Mouse (Mus musculus): ENCODE measurements around the gene Usp49. TPM values are rescaled to one million over a fixed set of nuclear protein-coding genes. Genes with fewer than 3 reads are reported as not detected.

Gene Usp49
- total RNA-seq, 2 experiments from 2014 or later: 9.9 to 11.6 TPM

DNA sequence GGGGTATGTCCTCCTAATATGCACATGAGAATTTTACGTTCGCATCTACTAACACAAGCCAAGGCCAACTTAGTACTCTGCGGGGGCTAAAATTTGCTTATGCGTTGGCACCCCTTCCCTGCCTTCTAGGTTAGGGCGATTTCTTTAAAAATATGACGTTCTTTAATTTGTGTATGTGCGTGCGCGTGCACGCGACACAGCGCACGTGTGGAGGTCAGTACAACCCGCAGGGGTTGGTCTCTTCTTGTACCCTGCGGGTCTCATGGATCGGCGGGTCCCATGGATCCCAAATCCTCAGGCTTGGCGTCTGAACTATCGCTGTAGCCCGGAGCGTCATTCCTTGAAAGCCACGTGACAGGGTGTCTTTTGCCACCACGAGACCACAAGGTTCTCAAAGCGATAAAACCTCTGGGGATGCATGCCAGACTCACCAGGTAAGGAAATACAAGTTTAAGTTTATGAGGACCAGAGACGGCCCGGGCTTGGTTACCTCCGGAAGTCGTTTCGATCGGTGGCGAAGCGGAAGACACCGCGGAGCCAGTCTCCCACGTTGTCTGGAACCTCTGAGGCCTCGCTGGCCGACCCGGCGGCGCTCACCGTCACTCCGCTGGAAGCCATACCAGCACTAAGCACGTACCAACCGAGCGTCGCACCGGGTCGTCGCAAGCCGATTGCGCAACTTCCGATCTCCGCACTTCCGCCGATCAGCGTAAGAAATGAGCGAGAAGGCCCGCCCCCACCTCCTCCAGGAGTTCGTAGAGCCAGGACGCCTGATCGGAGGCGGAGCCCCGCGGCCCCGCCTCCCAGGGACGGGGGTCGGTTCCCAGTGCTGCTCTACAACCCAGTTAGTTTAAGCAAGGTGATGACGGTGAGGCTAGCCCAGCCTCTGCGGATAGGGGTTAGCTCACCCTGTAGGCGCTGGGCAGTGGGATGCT is 57.2 kb downstream of the Usp49 start:
- peak; percentile 96 to 98 for DNase-seq (ENCODE audit: low spot score in 2 of 2)

DNA sequence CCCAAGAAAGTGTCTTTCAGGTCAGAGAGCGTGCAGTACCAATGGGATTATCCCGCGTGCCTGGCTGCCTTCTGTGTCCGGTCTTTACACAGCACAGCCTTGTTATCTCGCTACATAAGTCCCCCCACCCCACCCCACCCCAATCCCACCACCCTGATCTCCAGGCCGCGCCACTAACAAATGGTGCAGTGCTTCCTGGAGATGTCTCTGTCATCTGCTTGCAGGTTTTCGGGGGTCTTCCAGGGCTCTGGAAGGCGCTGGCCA is 57.8 kb downstream of the Usp49 start, which contains the start of gene Tomm6:
Gene Tomm6, minus strand, starts transcription at position 43 of the 264 bp plus-strand sequence.
- intact Hi-C loops (cut with DNase I): loop anchor here (1.0 to 5.0 kb wide), 3 partner anchors 59 to 183 kb away; partner anchors contain the start of genes Bysl, Ccnd3, Gm20517 and Med20
- no peak for DNase-seq (ENCODE audit: low spot score in 2 of 2)

More for the DNA sequence above, 57.2 kb downstream of the Usp49 start:
- intact Hi-C loops (cut with DNase I): loop anchor here (1.0 to 5.0 kb wide), 3 partner anchors 58 to 183 kb away; partner anchors contain the start of genes Bysl, Ccnd3, Gm20517 and Med20

DNA sequence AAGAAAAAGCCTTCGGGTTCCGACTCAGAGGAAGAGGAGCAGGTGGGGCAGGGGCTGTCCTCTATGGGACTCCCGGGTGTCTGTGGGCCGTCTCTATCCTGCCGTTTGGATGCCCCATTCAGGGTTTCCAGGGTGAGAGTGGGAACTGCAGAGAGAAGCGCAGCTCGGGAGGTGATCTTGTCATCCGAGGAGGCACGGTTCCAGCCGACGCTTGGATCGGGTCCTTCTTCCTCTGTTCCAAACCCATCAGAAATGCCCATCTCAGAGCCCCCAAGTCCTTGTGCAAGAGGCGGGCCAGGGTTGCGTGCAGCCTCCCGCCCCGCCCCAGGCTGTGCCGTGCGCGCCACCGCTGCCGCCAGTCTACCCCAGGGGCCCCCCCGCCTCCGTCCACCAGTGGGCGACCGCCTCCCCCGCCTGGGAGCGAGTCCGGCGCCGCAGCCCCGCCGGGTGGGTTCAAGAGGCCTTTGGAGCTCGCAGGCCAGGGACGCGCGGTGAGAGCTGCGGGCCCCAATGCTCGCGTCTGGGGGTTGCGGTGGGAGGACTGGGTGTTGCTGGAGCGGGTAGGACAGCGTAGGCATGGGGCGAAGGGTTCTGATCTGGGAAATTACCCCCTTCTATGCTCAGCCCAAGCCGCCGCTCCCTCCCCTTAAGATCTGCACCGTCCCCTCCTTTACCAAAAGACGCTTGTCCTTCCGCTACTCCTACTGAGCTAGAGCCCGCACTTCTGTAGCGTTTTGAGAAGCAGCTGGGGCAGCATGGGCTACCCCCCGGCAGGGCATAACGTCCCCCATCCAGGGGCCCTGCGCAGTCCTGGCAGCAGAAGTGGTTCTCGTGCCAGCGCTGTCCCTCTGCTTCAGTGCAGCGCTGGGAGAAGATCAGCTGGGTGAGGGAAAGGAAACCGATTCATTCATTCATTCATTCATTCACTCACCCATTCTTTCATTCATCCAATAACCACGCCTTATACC is 58.4 kb downstream of the Usp49 start, which contains the start of gene Frs3:
Gene Frs3, plus strand, starts transcription at position 423 of the 968 bp plus-strand sequence.
- peak; percentile 81 to 82 for DNase-seq (ENCODE audit: low spot score in 2 of 2)
- intact Hi-C loops (cut with DNase I): loop anchor here (1.0 to 5.0 kb wide), 3 partner anchors 60 to 184 kb away; partner anchors contain the start of genes Bysl, Ccnd3, Gm20517 and Med20

DNA sequence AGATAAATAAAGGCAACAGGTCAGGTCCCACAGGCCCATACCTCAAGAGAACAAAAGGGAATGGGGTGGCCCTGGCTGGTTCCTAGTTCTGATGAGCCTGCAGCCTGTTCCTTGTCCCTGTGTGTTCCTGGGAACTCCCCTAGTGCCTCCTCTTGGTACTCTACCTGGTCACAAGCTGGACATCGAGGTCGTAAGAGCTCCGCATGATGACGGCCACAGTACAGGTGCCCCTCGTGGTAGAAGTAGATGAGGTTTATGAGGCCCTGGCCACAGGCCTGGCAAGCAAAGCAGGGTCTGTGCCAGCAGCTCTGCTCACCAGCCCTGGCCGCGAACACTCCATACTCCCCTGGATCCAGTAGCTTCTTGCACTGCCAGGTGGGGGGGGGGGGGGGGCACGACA is 59.4 kb downstream of the Usp49 start:
- DNase-seq (ENCODE audit: low spot score in 2 of 2): no peak
- intact Hi-C loops (cut with DNase I): loop anchor here (2.0 to 5.0 kb wide), 4 partner anchors 78 to 412 kb away; partner anchors contain the start of genes Bysl, Ccnd3, Gm20517 and Med20

DNA sequence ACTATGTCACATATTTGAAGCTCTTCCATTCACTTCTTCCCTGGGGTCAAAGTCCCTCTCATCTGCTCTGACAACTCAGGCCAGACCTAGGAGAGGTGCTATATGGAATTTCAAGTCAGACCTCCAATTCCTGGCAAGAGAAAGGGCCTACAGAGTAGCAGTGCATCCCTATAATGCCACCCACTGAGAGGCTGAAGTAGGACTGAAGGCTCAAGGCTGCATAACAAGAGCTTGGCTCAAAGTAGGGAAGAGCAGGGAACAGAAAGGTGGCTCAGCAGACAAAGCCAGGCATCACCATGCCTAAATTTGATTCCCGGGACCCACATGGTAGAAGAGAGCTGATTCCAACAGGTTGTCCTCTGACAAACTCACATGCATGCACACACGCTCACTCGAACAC is 61.2 kb downstream of the Usp49 start:
- intact Hi-C loops (cut with DNase I): loop anchor here (5.0 kb wide), 2 partner anchors 319 to 411 kb away; no protein-coding TSS in a partner anchor
- DNase-seq (ENCODE audit: low spot score in 2 of 2): no peak

DNA sequence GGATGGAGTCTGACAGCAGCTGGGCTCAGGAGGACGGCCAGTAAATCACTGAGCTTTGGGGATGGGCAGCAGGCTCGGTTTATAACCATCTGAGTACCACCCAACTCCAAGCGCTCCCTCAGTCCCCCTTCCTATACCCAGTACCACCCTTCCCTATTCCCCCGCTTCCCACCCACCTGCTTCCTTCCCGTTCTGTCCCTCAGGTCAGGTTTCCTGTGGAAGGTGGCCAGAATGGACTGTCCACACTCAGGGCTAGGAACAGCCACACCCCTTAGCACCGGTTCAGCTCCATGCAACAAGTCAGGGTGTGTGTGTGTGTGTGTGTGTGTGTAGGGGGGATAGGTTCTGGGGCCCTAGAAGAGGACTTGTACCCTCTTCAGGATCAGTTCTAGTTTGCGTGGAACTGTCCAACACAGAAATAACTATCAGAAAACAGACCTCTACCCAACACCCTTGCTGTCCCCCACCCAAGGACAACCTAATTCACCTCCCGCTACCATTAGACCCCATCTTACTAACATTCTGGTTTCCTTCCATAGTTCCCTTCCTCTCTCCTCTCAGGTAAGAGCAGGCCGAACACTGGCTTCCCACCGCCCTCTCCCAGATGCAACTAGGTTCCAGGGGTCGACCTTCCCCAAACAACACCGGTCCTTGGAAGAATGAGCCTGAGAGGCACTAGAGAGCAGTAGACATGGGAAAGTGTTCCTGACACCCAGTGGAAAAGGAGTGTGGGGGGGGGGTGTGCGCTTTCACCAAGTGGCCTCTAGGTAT is 63.4 kb downstream of the Usp49 start:
- DNase-seq (ENCODE audit: low spot score in 2 of 2): no peak
- intact Hi-C loops (cut with DNase I): loop anchor here (5.0 kb wide), 2 partner anchors 322 to 408 kb away; no protein-coding TSS in a partner anchor

DNA sequence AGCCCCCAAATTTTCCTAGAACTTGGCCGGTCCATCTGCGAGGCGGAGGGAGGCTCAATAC is 63.8 kb downstream of the Usp49 start, which contains the start of gene Gm21981:
Gene Gm21981, minus strand, starts transcription at position 14 of the 61 bp plus-strand sequence.
- intact Hi-C loops (cut with DNase I): loop anchor here (5.0 kb wide), 2 partner anchors 322 to 408 kb away; no protein-coding TSS in a partner anchor
- DNase-seq (ENCODE audit: low spot score in 2 of 2): no peak

DNA sequence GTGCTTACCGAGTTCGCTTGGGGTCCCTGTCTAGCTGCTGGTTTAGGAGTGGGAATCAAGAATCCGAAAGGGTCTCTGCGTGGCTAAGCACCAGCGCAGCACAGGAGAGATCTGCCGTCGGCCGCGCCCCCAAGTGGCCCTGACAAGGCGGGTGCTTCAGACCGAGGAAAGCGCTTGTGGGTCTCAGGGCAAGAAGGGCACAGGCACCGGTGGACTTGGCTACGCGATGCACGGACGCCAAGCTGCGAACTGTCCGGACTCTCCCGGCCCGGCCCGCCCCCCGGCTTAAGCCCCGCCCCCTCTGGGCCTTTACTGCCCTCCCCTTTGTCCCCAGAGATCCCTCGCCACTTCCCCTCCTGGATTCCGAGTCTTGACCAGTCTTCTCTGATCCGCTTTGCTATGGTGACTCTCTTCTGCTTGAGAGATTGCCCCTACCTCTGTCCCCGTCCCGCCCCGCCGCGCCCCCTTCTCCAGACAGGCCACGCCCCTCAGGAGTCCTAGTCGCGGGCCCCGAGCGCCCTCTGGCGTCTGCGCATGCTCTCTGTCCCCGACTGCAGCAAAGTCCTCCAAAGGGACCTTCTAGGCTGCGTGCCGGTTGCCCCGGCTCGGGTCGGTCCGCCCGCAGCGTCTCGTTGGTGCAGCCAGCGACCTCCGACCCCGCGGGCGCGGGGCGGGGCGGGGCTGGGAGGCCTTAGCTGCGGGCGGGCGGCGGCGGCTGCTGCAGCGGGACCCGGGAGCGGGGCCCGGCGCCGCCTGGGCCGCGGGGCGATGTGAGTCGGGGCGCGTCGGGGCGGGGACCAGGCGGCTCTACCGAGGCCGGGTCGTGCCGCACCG is 64.2 kb downstream of the Usp49 start, which contains the start of gene Prickle4:
Gene Prickle4, minus strand, starts transcription at position 234 of the 834 bp plus-strand sequence.
- intact Hi-C loops (cut with DNase I): loop anchor here (5.0 kb wide), 2 partner anchors 322 to 408 kb away; no protein-coding TSS in a partner anchor
- peak; percentile 96 to 97 for DNase-seq (ENCODE audit: low spot score in 2 of 2)

DNA sequence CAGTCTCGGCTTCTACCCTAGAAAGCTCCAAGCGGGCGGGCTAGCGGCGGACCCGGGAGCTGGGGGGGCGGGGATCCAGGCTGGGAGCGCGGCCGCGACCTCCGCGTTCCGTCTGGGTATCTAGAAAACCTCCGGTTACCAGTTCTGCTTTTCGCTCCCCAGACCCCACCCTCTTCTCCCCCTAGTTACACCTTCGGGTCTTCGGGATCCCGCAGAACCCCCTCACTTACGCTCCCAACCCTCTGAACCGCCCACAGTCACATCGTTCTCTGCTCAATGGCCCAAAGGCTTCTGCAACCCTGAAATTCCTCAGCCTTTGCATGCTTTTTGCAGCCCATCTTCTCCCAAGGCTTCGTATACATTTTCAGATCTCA is 64.8 kb downstream of the Usp49 start:
- peak in 1 of 2 experiments; percentile 38 for DNase-seq (ENCODE audit: low spot score in 2 of 2)
- intact Hi-C loops (cut with DNase I): no loop called here

DNA sequence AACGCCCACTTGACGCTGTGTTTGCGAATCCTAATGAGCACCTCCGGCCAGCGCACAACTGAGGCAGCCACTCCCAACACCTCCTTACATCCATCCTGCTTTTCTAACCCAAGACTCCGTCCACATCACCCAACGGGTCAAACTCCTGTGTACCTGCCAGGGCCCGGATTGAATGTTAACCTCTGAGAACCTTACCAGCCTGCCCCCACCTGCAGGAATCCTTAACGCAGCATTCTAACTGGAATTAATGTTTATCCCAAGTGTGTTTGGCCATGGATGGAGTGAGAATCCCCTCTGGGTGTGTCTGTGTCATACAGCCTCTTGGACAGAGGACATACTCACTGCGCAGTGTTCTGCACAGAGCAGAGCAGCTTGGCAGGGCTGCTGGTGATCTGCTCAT is 67.7 kb downstream of the Usp49 start:
- no peak for DNase-seq (ENCODE audit: low spot score in 2 of 2)
- intact Hi-C loops (cut with DNase I): no loop called here

DNA sequence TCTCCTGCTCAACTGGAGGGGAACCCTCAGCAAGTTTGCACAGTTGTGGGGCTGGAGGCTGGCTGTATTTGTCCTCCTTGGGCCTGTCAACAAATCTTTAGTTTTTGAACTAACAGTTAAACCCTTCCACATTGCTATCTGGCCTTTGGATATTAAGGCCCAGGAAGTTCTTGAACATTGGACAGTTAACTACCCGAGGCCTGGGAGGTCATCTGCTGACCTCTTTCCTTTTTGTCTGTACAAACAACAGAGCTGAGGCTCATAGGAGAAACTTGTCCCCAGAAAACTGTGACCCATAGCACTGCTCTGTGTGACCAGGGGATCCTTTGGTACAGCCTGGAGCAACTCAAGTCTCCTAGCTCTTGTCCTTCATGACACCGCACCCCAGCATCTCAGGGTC is 68.6 kb downstream of the Usp49 start:
- intact Hi-C loops (cut with DNase I): no loop called here

DNA sequence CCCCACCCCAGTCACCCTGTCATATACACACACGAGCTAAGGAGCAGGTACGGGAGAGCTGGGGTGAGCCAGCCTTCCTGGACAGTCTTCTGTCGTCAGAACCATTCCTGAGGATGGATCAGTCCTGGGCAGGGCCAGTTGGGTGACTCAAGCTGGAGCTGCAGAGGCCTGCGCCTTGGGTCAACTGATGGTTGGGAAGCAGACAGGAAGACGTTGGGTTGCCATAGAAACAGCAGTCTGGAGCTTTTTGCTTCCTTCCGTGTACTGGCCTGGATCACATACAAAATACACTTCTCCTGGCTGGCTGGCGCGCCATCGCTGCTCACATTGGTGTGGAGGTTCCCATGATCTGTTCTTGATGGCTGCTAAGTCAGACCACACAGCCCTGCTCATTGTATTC is 71.3 kb downstream of the Usp49 start:
- intact Hi-C loops (cut with DNase I): no loop called here
- DNase-seq (ENCODE audit: low spot score in 2 of 2): peak in 1 of 2 experiments; percentile 28

More for the DNA sequence above, 68.6 kb downstream of the Usp49 start:
- no peak for DNase-seq (ENCODE audit: low spot score in 2 of 2)

DNA sequence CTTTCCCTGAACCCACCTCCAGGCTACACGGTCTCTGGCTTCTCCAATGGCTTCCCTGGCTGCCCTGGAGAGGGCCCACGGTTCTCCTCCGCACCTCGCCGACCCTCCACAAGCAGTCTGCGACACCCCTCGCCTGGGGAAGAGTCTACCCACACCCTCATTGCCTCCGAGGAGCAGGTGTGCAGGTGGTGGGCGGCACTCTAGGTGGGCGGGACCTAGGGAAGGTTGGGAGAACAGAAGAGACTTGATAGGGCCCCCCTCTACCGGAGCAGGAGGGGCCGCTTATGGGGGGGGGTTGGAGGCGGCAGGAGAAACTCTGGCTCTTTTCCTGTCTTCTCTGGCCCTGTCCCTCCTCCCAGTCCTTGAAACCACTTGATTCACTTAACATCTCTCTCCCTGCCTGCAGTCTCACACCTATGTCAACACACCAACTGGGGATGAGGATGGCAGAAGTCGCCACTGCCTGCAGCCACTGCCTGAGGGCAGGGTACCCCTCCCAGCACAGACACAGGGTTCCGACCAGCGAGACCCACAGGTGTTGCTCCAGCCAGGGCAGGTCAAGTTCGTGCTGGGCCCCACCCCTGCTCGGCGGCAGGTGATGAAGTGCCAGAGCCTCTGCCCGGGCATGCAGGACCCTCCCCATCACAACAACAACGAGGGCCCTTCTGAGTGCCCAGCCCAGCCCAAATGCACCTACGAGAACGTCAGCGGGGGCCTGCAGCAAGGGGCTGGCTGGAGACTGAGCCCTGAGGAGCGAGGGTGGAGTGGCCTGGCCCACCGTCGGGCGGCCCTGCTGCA is 72.3 kb downstream of the Usp49 start:
- intact Hi-C loops (cut with DNase I): no loop called here
- no peak for DNase-seq (ENCODE audit: low spot score in 2 of 2)

DNA sequence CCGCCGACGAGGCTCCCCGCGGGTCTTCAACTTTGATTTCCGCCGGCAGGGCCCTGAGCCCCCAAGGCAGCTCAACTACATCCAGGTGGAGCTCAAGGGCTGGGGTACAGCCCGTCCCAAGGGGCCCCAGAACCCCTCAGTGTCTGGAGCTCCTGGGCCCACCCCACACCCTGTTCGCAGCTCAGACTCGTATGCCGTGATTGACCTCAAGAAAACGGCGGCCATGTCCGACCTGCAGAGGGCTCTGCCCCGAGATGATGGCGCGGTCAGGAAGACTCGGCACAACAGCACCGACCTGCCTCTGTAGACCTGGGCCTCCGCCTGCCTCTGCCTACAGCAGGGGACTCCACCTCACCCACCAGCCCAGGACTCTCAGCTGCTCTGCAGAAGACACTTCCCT is 73.1 kb downstream of the Usp49 start:
- DNase-seq (ENCODE audit: low spot score in 2 of 2): no peak
- intact Hi-C loops (cut with DNase I): no loop called here

DNA sequence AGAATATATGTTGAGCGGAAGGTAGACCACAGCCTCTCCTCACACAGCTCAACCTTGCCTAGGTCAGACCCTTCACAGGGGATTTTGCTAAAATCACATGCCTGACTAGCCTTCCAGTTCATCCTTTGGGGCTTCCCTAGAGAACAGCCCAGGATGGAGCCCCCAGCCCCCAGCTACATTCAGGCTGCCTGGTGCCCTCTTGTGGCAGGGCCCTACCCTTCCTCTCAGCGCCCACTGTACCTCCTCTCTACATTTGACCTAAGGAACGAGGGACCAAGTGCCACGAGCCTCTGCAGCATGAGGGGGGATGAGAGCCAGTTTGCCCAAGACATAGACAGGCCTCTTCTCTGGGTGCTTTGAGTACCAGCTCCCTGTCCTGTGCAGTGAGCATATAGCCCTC is 74.2 kb downstream of the Usp49 start:
- no peak for DNase-seq (ENCODE audit: low spot score in 2 of 2)
- intact Hi-C loops (cut with DNase I): no loop called here

DNA sequence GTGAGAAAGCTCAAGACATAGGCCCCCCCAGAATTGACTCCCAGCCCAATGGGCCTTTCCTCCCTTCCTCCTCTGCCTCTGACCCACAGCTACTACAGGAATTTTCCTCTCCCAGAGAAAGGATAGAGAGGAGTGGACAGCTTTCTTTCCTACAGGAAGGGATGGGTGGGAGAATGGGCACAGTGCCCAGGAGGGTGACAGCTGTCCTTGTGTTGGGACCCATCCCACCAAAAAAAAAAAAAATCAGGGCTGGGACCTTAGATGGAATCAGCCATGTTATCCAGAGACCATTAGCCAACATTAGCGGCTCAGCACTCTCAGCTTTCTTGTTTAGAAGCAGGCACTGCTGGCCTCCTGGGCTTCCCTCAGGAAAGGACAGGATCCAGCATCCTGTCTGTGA is 75.7 kb downstream of the Usp49 start:
- DNase-seq (ENCODE audit: low spot score in 2 of 2): no peak
- intact Hi-C loops (cut with DNase I): no loop called here

DNA sequence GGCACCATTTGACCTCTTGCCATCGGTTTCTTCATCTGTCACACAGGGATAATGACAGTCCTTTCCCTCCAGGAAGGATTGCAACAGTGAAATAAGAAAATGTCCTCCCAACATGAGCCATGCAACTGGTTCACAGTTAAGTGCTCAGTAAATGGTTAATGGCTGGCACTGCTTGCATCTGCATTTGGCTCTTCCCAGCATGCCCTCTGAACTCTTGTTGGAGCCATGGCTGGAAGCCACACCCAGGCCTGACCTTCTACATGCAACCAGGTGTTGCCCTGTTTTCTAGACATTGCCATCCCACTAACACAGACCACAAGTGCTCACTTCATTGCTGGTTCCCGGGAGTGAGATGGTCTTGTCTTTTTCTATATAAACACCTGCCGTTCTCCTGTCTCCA is 77.5 kb downstream of the Usp49 start:
- intact Hi-C loops (cut with DNase I): no loop called here
- DNase-seq (ENCODE audit: low spot score in 2 of 2): no peak

DNA sequence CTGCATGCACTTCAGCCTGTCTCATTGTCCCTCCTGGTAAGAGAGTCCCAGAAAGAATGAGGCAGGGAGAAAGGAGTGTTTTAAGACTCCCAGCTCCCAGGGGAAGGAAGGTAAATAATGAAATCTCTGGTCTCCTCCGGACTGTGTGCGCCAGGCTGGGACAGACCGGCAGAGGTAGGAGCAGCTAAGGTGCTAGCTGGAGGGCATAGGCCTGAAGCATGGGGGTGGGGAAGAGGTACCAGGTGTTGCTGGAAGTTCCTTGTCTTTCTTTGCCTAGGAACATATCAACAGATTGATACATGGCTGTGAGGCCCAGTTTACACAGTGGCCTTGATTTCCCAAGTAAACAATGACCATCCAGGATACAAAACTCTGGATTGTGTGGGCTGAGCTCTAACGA is 78.5 kb downstream of the Usp49 start:
- intact Hi-C loops (cut with DNase I): no loop called here
- no peak for DNase-seq (ENCODE audit: low spot score in 2 of 2)
